Mouse (Mus musculus) heart, adult 18-20 months (tissue): ENCODE results near the gene Kif1b. TPM values are rescaled to one million over a fixed set of nuclear protein-coding genes. Genes with fewer than 3 reads are reported as not detected.

ENCODE experiments used
- DNase-seq, 2 experiments: peaks; one replicate each; pipeline ENCODE4 v3.0.0; 2021 to 2022; ENCODE audit warnings: mixed read lengths in 1 of 2
- long read RNA-seq, 2 experiments: library from polyadenylated mRNA; stranded (forward); transcript quantifications; one replicate each; pipeline ENCODE4 v2.0.0; 2021
- total RNA-seq, 2 experiments: library from RNA; stranded (reverse); gene quantifications; 2 replicates each; pipeline ENCODE4 v1.2.3; 2021

The Kif1b gene
- 100 to 1,000 TPM; 154 to 180 TPM for total RNA-seq
- long read RNA-seq, experiment 1, full-length matches to known transcripts = 2 of 90 reads
- long read RNA-seq, experiment 1, partial matches to known transcripts = 12 of 90 reads
- long read RNA-seq, experiment 1, other reads (novel, unspliced or antisense) = 76 of 90 reads
- long read RNA-seq, experiment 2, full-length matches to known transcripts = 1 of 19 reads
- long read RNA-seq, experiment 2, partial matches to known transcripts = 6 of 19 reads
- long read RNA-seq, experiment 2, other reads (novel, unspliced or antisense) = 12 of 19 reads

GRCm38 (mm10) chr4:149307596-149308490 is at the start of gene Kif1b:
Gene Kif1b (minus strand): TSS chr4:149307693.
- DNase-seq = peak; percentile 98 to 100

DNA sequence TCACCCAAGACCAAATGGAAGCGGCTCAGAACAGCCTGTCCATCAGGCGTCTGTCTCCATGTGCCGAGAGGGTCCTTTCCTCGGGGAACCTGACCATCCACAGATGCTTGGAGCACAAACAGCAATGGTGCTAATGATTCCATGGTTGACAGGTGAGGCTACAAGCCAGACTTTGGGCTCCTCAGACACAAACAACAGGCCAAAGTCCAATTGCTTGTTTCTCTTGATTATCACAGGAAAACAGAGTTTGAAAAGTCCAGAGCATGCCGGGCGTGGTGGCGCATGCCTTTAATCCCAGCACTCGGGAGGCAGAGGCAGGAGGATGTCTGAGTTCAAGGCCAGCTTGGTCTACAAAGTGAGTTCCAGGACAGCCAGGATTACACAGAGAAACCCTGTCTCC is 47.2 kb upstream of the Kif1b start:
- DNase-seq = no peak

DNA sequence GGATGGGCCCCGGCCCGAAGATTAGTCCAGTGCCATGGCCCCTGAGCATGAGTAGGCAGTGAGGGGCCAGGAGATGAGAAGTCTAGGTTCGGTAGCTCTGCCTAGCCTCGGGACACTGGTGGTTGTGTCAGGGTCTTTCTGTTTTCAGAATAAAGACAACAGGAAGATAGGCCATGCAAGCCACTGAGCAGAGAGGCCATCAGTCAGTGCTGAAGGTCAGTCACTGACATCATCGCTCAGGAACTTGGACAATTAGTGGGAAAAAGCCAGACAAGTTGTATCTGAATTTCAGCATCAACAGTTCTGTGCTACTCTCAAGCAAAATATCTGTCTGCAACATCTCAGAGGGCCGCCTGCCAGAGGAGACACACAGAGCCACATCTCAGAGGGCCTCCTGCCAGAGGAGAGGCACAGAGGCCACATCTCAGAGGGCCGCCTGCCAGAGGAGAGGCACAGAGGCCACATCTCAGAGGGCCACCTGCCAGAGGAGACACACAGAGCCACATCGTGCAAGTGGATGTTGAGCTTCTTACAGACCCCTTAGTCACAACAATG is 44.2 kb upstream of the Kif1b start:
- DNase-seq = peak in 1 of 2 experiments; percentile 20

GRCm38 (mm10) chr4:149348963-149349362 is 41.5 kb upstream of the Kif1b start:
- no peak for DNase-seq

- peak; percentile 62 to 81 for DNase-seq
These were observed 38.4 kb upstream of the Kif1b start for GRCm38 (mm10) chr4:149345873-149346272.

DNA sequence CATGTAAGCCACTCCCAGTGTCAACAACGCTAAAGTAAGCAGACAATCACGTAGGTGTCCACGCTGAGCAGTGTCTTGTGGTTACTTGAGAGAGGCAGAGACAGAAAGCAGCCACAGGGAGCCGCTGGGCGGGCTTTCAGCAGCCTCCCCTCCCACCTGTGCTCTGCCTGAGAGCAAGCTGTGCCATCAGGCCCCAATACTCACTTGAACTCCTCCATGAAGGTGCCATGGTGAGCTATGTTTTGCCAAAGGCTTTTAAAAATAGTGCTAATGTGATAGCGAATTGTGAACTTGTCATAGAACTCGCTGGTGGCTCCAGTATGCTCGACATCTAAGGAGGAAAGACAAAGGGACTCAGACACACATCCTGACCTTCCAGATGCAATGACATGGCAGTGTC is 36.8 kb upstream of the Kif1b start:
- peak in 1 of 2 experiments; percentile 60 for DNase-seq

DNA sequence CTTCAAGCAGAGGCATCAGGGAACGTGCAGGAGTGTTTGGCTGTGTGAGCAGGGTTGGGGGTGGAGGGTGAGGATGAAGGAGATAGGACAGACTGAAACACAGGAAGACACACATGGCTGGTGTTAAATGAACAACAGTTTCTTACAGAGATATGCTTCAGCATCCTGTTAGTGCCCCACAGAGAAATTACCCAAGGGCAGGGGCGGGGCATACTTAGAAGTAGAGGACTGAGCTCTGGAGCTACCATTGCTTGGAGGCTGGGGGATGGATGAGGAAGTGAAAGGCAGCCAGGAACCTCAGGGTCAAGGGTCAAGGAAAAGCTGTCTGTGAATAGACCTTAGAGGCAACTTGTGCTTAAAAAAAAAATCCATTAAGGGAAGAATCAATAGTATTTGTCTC is 33.2 kb upstream of the Kif1b start:
- no peak for DNase-seq

DNA sequence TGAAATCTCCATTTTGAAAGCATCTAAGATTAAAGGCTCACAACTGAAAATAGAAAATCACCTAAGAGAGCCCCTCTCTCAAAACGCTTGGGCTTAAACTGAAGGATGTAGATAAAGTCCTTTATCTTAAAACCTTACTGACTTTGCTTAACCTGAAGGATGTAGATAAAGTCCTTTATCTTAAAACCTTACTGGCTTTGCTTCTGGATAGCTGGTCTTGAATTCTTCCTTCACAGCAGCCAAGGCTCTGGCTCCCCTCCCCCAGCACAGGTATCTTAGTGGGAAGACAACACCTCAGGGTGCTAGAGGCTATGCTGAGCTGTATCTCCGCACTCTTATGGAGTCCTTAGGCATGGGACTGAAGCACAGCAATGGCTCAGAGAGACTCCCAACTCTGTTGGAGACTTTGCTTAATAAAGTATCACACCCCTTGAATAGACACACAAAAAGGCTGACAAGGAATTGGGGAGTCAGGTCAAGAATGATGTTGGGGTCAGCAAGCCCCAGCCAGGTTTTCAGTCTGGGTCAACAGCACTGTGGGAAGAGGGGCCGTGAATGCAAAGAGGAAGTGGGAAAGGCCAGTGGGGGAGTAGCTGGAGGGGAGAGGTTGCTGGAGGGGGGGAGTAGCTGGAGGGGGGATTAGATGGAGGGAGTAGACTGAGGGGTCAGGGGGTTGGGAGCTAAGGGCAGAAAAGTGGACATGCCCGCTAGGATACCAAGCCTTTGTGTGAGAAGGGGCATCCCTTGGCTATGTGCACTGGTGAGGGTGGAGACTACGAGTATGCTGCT is 32.1 kb upstream of the Kif1b start:
- no peak for DNase-seq

DNA sequence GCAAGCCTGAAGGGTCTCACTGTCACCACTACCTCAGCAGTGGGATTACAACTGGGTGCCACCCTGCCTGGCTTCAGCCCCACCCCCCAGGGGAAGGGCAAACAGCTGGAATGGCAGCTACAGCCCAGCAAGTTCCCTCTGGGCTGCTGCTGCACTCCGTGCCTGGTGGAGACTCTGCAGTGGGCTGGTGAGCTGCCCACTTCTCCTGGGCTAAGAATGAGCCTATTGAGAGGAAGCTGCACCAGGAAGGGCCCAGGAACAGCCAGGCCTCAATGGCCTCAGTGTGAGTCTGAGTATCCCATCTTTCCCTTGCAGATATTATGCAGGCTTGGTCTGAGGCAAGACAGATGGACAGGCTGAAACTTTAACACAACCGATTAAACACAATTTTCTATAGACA is 30.6 kb upstream of the Kif1b start:
- no peak for DNase-seq

DNA sequence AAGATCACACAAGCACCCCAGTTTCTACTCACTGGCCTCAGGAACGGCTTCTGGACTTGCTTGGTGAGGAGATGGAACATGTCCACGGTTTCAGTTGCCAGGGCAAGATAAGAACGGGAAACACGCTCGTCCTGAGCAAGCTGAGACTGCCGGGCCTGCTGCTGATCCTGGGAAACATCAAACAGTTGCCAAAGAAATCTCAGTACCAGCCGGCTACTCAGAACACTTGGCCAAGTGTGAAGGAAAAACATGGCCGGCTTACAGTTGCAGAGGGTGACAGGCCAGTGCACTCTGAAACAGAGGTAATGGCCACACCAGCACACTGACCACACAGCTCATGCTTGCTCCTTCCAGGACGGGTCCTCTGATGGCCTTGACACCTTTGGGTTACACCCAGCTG is 29.9 kb upstream of the Kif1b start:
- DNase-seq = peak; percentile 60 to 75

DNA sequence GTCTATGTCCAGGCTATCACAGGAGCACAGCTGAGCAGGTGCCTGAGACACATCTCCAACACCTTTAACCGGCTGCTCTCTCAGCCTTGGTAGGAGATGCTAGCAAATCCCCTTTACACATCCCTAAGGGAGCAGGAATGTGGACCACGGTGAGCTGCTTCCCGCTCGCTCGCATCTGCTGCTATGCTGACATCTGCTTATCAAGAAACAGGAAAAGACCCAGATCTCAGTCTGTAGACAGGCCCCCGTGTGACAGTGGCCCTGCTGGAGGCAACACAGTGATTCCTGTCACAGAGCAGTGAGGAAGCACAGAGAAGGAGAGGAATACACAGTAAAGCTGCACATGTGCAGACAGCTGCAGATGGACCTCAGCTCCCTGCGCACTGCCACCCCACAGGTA is 28.8 kb upstream of the Kif1b start:
- DNase-seq = no peak

DNA sequence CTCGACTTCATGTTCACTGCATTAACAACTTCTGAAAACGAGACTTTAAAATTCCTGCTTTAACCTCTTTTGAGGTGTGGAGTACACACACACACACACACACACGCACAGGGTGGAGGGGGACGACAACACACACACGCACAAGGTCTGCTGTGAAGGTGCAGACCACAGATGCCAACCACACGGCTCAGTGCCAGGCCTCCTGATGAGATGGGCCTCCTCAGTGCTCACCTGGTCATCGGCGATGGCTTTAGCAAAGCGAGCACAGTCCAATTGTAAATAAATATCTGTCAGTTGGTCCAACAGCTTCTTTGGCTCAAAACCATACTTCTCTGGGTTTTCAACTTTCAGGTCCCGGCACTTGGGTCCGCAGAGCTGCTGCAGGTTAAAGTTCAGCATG is 27.4 kb upstream of the Kif1b start:
- DNase-seq = no peak

DNA sequence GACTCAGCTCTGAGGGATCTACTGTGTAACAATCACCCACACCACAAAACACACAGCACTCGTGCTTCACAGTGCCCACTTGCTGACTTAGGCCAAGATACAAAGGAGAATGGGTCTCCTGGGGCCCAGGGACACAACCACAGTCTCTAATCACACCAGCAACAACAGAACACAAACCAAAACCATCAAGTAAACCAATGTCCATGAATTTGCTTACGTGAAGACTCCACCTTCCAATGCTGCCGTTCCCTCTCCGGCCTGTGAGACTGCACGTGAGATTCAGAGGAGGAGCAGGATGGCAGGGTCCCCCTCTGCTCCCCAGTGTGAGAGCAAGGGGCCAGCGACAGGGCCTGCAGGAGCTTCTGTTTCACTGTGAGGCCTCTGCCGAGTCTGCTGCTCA is 25.2 kb upstream of the Kif1b start:
- DNase-seq = no peak

- no peak for DNase-seq
These were observed 23.0 kb upstream of the Kif1b start for GRCm38 (mm10) chr4:149330495-149330894.

- DNase-seq = no peak
These were observed 21.2 kb upstream of the Kif1b start for GRCm38 (mm10) chr4:149328735-149329134.

- DNase-seq = peak in 1 of 2 experiments; percentile 35
These were observed 19.8 kb upstream of the Kif1b start for GRCm38 (mm10) chr4:149327281-149327680.

DNA sequence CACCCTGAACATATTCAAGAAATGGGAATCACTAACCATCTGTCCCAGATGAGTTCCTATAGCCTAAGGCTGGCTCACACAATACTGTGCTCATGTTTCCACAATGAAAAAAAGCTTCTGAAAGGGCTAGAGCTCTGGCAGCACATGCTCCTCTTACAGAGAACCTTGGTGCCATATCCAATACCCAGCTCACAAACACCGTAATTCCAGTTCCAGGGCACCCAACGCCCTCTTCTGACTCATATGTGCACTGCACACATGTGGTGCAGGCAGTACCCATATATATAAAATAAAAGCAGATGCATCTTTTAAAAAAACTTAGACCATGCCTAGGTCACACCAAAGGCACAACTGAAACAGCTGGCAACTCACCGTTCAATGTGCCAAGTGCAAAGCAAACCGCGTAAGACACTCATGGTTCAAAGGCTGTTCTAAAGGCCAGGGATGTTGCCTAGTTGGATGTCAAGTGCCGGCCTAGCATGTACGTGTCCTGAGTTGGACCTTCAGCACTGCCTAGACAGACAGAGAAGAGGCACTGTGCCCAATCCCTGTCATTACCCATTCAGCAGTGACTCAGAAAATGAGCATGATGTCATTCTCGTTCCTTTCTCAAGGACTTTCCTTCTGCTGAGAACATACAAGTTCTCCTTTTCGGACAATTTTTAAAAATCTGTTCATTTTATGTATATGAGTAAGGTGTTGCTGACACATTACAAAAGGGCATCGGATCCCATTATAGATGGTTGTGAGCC is 18.1 kb upstream of the Kif1b start:
- peak; percentile 65 to 80 for DNase-seq

DNA sequence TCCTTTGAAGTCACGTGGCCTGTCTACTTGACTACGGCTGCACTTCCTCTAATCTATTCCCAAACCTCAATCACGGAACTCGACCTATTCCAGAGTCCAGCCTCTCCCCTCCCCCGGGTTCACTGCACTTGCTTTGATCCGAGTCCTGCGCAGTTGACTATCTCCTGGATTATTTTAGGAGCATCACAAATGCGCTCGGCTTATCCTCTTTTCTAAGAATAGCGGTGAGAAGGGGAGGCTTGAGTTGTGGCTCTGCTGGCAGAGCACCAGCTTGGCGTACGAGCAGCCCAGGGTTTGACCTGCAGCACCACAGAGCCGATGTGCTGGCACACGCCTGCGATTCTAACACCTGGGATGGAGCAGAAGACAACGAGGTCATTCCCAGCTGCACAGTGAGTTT is 16.2 kb upstream of the Kif1b start:
- DNase-seq = peak; percentile 73 to 87

GRCm38 (mm10) chr4:149322718-149323117 is 15.2 kb upstream of the Kif1b start:
- DNase-seq = no peak

- no peak for DNase-seq
These were observed 14.8 kb upstream of the Kif1b start for GRCm38 (mm10) chr4:149322286-149322685.

GRCm38 (mm10) chr4:149319088-149319487 is 11.6 kb upstream of the Kif1b start:
- no peak for DNase-seq

DNA sequence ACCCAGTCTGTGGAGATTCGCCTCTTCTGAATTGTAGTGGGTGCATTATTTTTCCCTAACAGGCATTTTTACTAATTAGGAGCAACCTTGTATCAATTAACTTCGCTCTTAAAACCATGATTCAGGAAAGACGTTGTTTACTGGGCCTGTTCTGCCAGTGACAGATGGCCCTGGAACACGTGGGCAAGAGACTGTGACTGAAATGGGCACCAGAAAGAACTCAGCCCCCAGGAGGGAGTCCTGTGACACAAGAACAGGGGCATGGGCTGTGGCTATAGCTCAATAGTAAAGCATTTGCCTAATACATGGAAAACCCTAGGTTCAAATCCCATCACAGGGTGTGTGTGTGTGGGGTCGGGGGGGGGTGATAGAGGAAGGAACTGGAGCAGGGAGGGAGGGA is 9.9 kb upstream of the Kif1b start:
- DNase-seq = no peak
